Mouse (Mus musculus): ENCODE data around the gene Cabp7. TPM values are rescaled to one million over a fixed set of nuclear protein-coding genes. Genes with fewer than 3 reads are reported as not detected.
"Not testable (repeated sequence)": the region's sequence is repeated elsewhere in the genome, so short reads cannot be mapped to it uniquely, and the experiment has no call there.

Gene Cabp7
- polyA plus RNA-seq, 1 experiment from 2014 or later: 0.12 TPM

DNA sequence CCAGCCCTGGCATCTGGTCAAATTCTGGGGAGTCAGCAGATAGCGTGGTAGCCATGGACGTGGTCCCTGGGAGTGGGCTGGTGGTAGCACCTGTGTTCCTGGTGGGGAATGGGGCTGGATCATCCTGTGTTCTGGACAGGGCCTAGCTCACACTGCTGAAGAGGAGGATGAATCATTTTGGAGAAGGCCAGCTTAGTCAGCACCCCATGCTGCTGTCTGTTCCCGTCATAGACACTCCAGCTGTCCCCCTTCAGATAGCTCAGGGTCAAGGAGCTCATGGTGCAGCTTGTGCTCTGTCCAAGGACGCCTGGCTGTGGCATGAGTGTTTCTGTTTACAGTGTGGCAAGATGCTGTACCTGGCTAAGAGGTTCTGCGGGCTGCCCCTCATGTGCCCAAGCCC, 28.0 kb downstream of the Cabp7 start:
- H3K27me3 ChIP-seq (ENCODE audit: insufficient read depth, low read length): no peaks in the 10 kb centered on the region
- H3K9me3 ChIP-seq (ENCODE audit: low read length): no peaks in the 10 kb centered on the region
- no peak overlapping the region for H3K4me3 ChIP-seq (ENCODE audit: low read length)
- H3K9ac ChIP-seq (replicated peaks; ENCODE audit: low read length): no peak overlapping the region
- peaks cover 9% of the 10 kb centered on the region; the same call in 1 of the 2 replicates for H3K4me1 ChIP-seq (ENCODE audit: insufficient read depth, low read length)
- no peak overlapping the region for H3K27ac ChIP-seq (ENCODE audit: low read length)
- no peak overlapping the region for H3K4me2 ChIP-seq (replicated peaks; ENCODE audit: low read depth, low read length)
- H3K36me3 ChIP-seq (ENCODE audit: insufficient read depth, low read length): no peaks in the 10 kb centered on the region
- no peak for ATAC-seq (ENCODE audit: low FRiP score, low TSS enrichment)
- WGBS: 74% methylated on average over 5 of the region's 5 CpGs

DNA sequence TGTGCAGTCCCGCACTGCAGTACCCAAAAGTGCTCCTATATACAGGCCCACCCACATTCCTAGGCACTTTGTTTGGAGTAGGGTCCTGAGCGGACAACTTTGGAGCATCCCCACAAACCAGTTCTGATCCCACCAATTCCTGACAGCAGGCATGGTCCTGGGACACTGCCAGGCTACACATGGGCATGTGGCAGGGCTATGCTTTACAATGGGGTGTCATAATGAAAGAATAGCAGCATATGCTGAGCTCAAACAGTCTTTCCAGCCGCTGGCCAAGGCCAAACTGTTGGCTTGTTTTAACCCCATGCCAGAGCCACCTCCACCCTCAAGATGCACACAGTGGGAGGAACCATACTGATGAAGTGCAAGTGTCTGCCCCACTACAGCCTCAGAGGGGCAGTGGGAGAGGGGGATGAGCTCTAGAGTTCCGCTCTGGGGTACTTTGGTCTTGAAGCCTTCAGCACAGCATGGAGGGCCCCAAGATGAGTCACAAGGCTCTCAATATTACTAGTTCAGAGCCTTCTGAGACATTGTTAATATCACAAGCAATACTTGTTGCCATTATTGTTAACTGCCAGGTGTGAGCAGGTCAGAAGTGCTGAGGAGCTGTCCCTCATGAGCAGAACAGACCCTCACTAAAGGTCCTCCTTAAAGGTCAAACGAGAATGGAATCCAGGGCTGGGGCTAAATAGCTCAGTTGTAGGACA, 29.9 kb downstream of the Cabp7 start:
- peaks cover 9% of the 10 kb centered on the region; the same call in 1 of the 2 replicates for H3K4me1 ChIP-seq (ENCODE audit: insufficient read depth, low read length)
- H3K27me3 ChIP-seq (ENCODE audit: insufficient read depth, low read length): no peaks in the 10 kb centered on the region
- H3K9me3 ChIP-seq (ENCODE audit: low read length): no peaks in the 10 kb centered on the region
- no peak overlapping the region for H3K9ac ChIP-seq (replicated peaks; ENCODE audit: low read length)
- no peak overlapping the region for H3K4me3 ChIP-seq (ENCODE audit: low read length)
- H3K36me3 ChIP-seq (ENCODE audit: insufficient read depth, low read length): no peaks in the 10 kb centered on the region
- H3K27ac ChIP-seq (ENCODE audit: low read length): no peak overlapping the region
- no peak overlapping the region for H3K4me2 ChIP-seq (replicated peaks; ENCODE audit: low read depth, low read length)
- WGBS: 88% methylated on average over 5 of the region's 5 CpGs
- ATAC-seq (ENCODE audit: low FRiP score, low TSS enrichment): no peak

DNA sequence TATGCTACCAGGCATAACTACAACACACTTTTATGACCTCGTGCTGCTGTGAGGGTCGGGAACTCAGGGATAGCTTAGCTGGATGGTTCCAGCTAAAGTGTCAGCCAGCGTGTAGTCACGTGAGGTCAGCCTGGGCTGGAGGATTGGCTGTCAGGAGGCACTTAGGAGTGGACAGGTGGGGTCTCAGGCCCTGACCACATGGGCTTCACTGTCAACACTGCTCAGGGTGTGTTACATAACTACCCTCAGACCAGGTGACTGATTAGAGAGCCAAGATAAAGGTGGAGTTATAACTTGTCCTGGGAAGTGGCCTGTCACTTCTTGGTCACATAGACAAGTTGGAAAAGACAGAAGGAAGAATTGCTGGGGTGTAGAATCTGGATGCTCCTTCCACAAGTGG, 31.0 kb downstream of the Cabp7 start:
- Histone ChIP-seq H3K27me3 (ENCODE audit: insufficient read depth, low read length) (no peaks in the 10 kb centered on the region), H3K36me3 (ENCODE audit: insufficient read depth, low read length) (no peaks in the 10 kb centered on the region), H3K9me3 (ENCODE audit: low read length) (no peaks in the 10 kb centered on the region), H3K4me1 (ENCODE audit: insufficient read depth, low read length) (no peaks in the 10 kb centered on the region), H3K27ac (ENCODE audit: low read length) (no peak overlapping the region), H3K4me3 (ENCODE audit: low read length) (no peak overlapping the region), H3K4me2 (replicated peaks; ENCODE audit: low read depth, low read length) (no peak overlapping the region), H3K9ac (replicated peaks; ENCODE audit: low read length) (no peak overlapping the region)
- no peak for ATAC-seq (ENCODE audit: low FRiP score, low TSS enrichment)
- WGBS: 73% methylated on average over 4 of the region's 4 CpGs

DNA sequence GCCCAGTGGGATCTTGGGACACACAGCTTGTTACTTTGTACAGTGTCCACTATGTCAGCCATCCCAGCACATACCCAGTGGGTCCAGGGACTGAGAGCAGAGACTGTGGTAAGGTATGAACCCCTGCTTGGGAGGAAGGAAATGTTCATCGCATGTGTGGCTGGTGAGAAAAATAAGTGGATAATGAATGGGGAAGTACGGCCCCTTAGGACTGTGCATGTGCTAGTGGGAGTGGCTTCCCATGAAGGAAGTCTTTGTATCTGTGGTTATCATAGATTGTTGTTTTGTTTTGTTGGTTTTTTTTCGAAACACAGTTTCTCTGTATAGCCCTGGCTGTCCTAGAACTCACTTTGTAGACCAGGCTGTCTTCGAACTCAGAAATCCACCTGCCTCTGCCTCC, 31.9 kb downstream of the Cabp7 start:
- no peak overlapping the region for H3K9ac ChIP-seq (replicated peaks; ENCODE audit: low read length)
- H3K9me3 ChIP-seq (ENCODE audit: low read length): no peaks in the 10 kb centered on the region
- ATAC-seq (ENCODE audit: low FRiP score, low TSS enrichment): no peak
- H3K4me1 ChIP-seq (ENCODE audit: insufficient read depth, low read length): no peaks in the 10 kb centered on the region
- H3K36me3 ChIP-seq (ENCODE audit: insufficient read depth, low read length): no peaks in the 10 kb centered on the region
- no peak overlapping the region for H3K4me3 ChIP-seq (ENCODE audit: low read length)
- no peaks in the 10 kb centered on the region for H3K27me3 ChIP-seq (ENCODE audit: insufficient read depth, low read length)
- no peak overlapping the region for H3K27ac ChIP-seq (ENCODE audit: low read length)
- WGBS: 83% methylated on average over 4 of the region's 4 CpGs
- H3K4me2 ChIP-seq (replicated peaks; ENCODE audit: low read depth, low read length): no peak overlapping the region

DNA sequence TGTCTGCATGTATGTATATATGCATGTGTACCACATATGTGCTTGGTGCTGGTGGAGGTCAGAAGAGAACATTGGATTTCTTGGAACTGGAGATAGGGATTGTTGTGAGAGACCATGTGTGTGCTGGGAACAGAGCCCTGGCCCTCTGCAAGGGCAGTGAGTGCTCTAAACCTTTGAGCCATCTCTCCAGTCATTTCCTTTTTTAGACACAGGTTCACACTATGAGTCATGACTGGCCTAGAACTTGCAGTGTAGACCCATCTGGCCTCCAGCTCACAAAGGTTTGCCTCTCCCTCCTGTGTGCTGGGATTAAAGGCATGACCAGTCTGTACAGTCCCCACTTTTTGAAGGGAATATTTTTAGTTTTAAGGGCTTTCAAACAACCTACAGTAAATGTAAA, 33.8 kb downstream of the Cabp7 start:
- Histone ChIP-seq H3K27ac (ENCODE audit: low read length) (no peak overlapping the region), H3K4me3 (ENCODE audit: low read length) (no peak overlapping the region), H3K27me3 (ENCODE audit: insufficient read depth, low read length) (no peaks in the 10 kb centered on the region), H3K4me2 (replicated peaks; ENCODE audit: low read depth, low read length) (no peak overlapping the region), H3K9me3 (ENCODE audit: low read length) (no peaks in the 10 kb centered on the region), H3K9ac (replicated peaks; ENCODE audit: low read length) (no peak overlapping the region), H3K4me1 (ENCODE audit: insufficient read depth, low read length) (no peaks in the 10 kb centered on the region), H3K36me3 (ENCODE audit: insufficient read depth, low read length) (no peaks in the 10 kb centered on the region)
- no peak for ATAC-seq (ENCODE audit: low FRiP score, low TSS enrichment)

DNA sequence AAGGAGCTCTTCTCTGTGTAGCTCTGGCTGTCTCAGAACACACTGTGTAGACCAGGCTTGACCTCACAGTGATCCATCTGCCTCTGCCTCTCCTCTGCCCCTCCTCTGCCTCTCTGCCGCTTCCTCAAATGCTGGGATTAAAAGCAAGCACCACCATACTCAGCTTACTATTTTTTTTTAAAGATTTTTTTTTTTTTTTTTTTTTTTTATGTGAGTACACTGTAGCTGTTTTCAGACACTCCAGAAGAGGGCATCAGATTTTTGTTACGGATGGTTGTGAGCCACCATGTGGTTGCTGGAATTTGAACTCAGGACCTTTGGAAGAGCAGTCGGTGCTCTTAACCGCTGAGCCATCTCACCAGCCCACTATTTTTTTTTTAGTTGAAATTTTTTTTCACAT, 36.4 kb downstream of the Cabp7 start:
- not testable (repeated sequence) for H3K9me3 ChIP-seq (ENCODE audit: low read length); H3K4me1 ChIP-seq (ENCODE audit: insufficient read depth, low read length); H3K9ac ChIP-seq (replicated peaks; ENCODE audit: low read length); H3K36me3 ChIP-seq (ENCODE audit: insufficient read depth, low read length); H3K4me3 ChIP-seq (ENCODE audit: low read length); H3K27me3 ChIP-seq (ENCODE audit: insufficient read depth, low read length); ATAC-seq (ENCODE audit: low FRiP score, low TSS enrichment); H3K27ac ChIP-seq (ENCODE audit: low read length); H3K4me2 ChIP-seq (replicated peaks; ENCODE audit: low read depth, low read length)
- WGBS: 83% methylated on average over 4 of the region's 4 CpGs

DNA sequence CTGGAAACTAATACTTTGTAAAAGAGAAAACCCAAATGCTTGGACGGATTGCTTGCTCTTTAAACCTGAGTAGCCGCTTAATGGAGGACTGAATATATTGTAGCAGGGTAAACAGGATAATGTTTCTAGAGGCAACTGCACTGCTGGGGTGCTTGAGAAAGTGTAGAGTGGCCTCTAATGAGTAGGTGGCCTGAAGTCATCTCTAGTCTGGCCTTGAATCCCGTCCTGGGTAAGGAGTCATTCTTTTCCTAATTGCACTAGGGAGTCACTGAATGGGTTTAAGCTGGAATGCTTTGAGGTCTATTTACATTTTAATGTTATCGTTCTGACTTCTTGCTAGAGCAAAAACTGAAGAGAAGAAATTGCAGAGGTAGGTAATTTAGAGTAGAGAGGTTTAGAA, 41.4 kb downstream of the Cabp7 start:
- Histone ChIP-seq H3K4me1 (ENCODE audit: insufficient read depth, low read length) (peaks cover 18% of the 10 kb centered on the region), H3K9me3 (ENCODE audit: low read length) (no peaks in the 10 kb centered on the region), H3K4me2 (replicated peaks; ENCODE audit: low read depth, low read length) (peak overlapping the region; percentile 86), H3K27ac (ENCODE audit: low read length) (peak overlapping the region; percentile 72), H3K4me3 (ENCODE audit: low read length) (peak overlapping the region; percentile 96), H3K36me3 (ENCODE audit: insufficient read depth, low read length) (peaks cover 16% of the 10 kb centered on the region), H3K9ac (replicated peaks; ENCODE audit: low read length) (peak overlapping the region; percentile 98), H3K27me3 (ENCODE audit: insufficient read depth, low read length) (no peaks in the 10 kb centered on the region)
- WGBS: 5% methylated on average over 4 of the region's 4 CpGs
- no peak for ATAC-seq (ENCODE audit: low FRiP score, low TSS enrichment)

DNA sequence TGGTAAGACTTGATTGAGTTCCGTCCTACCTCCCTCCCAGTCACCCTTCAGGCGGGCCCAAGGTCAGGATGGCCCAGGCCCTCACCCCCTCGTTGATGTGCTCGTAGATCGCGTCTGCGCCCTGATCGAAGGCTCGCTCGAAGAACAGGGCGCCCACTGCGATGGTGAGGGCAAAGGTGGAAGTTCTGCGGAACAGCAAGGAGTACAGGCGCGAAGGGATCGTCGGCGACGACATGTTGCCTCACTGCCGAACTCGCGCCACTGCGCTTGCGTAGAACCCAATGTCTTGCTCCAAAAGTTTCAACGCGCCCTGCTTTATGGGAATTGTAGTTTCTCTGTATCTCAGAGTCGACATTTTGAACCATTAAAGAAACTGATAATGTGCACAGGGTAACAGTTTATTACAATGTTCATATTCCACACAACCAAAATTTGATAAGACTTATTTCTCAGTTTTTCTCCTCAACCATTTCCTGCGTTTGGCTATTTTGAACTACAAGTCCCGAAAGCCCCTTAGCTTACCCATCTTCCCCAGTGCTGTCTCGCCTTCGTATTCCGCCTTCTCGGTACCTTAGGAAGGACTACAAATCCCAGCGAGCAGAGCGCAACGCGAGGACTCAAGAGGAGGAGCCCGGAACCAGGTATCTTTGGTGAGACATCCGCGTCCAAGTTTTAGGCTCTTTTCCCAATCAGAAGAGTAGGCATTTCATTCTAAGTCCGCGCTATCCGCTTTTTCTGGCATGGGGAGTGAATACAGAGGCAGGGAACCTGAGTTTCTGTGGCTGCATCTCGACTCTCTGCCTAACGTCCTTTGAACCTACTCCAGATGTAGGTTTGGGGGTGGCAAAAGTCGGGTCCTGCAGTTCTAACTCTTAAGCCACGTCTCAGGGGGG, 42.3 kb downstream of the Cabp7 start, which contains the start of the genes Uqcr10 and Zmat5:
TSS of gene Uqcr10 (minus strand) at position 271 of the 893 bp plus-strand sequence.
TSS of gene Zmat5 (plus strand) at position 607 of the 893 bp plus-strand sequence.
- peak within 1 kb of the TSS; percentile 96 for H3K4me3 ChIP-seq (ENCODE audit: low read length)
- H3K9ac ChIP-seq (replicated peaks; ENCODE audit: low read length): peak within 1 kb of the TSS; percentile 98
- no peaks in the 10 kb centered on the region for H3K27me3 ChIP-seq (ENCODE audit: insufficient read depth, low read length)
- peak within 1 kb of the TSS; percentile 84 for H3K27ac ChIP-seq (ENCODE audit: low read length)
- under 1% methylated on average over 47 of the region's 47 CpGs for WGBS
- peak; percentile 99 for ATAC-seq (ENCODE audit: low FRiP score, low TSS enrichment)
- H3K4me1 ChIP-seq (ENCODE audit: insufficient read depth, low read length): peaks cover 18% of the 10 kb centered on the region
- peaks cover 16% of the 10 kb centered on the region for H3K36me3 ChIP-seq (ENCODE audit: insufficient read depth, low read length)
- no peaks in the 10 kb centered on the region for H3K9me3 ChIP-seq (ENCODE audit: low read length)
- peak within 1 kb of the TSS; percentile 86 for H3K4me2 ChIP-seq (replicated peaks; ENCODE audit: low read depth, low read length)

DNA sequence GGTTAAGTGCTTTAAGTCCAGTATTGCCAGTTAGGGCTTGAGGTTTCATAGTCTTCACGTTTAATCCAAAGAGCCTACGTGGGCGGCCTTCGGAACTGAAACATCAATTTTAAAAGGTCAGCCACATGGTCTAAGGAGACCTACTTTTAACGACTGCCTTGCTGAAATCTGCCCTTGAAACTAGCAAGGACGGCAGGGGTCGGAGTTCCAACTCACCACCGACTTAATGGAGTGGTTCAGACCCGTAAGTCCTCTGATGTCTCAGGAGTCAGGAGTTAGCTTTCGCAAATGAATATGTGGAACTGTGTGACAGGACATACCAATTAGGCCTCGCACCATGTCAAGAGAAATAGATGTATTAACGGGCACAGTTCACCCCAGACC, 42.9 kb downstream of the Cabp7 start:
- Histone ChIP-seq H3K27me3 (ENCODE audit: insufficient read depth, low read length) (no peaks in the 10 kb centered on the region), H3K27ac (ENCODE audit: low read length) (peak overlapping the region; percentile 84), H3K4me1 (ENCODE audit: insufficient read depth, low read length) (peaks cover 18% of the 10 kb centered on the region), H3K9me3 (ENCODE audit: low read length) (no peaks in the 10 kb centered on the region), H3K9ac (replicated peaks; ENCODE audit: low read length) (peak overlapping the region; percentile 98), H3K4me3 (ENCODE audit: low read length) (peak overlapping the region; percentile 96), H3K36me3 (ENCODE audit: insufficient read depth, low read length) (peaks cover 16% of the 10 kb centered on the region), H3K4me2 (replicated peaks; ENCODE audit: low read depth, low read length) (peak overlapping the region; percentile 86)
- 4% methylated on average over 12 of the region's 12 CpGs for WGBS
- peak; percentile 14 for ATAC-seq (ENCODE audit: low FRiP score, low TSS enrichment)

DNA sequence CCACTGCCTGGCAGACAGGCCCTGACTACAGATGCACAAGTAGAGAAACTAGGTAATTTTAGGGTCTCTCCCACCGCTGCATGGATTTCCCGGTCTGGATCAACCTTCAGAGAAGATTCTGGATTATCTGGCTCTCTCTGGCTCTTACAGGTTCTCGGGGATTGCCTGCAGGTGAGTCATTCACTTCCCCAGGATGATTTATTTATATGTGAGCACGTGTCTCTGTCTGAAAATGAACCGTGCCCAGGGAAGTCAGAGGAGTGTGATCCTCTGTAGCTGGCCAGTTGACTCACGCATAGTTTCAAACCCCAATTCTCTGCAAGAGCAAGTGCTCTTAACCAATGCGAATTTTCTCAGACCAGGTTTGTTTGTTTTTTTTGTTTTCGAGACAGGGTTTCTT, 45.9 kb downstream of the Cabp7 start:
- 78% methylated on average over 8 of the region's 8 CpGs for WGBS
- no peak for ATAC-seq (ENCODE audit: low FRiP score, low TSS enrichment)
- no peak overlapping the region for H3K4me3 ChIP-seq (ENCODE audit: low read length)
- peaks cover 15% of the 10 kb centered on the region for H3K4me1 ChIP-seq (ENCODE audit: insufficient read depth, low read length)
- peaks cover 16% of the 10 kb centered on the region for H3K36me3 ChIP-seq (ENCODE audit: insufficient read depth, low read length)
- H3K27me3 ChIP-seq (ENCODE audit: insufficient read depth, low read length): no peaks in the 10 kb centered on the region
- no peak overlapping the region for H3K27ac ChIP-seq (ENCODE audit: low read length)
- no peak overlapping the region for H3K9ac ChIP-seq (replicated peaks; ENCODE audit: low read length)
- no peak overlapping the region for H3K4me2 ChIP-seq (replicated peaks; ENCODE audit: low read depth, low read length)
- no peaks in the 10 kb centered on the region for H3K9me3 ChIP-seq (ENCODE audit: low read length)

Measured in kidney, embryonic 16.5 days (tissue).